Mouse (Mus musculus): ENCODE measurements around the gene Mgat5.

Mgat5 gene

GRCm38 (mm10) chr1:127338833-127339487 lies 134.1 kb downstream of the Mgat5 start:
- DNase-seq (ENCODE audit: low spot score): no peak

- no peak for DNase-seq (ENCODE audit: low spot score)
Observed at GRCm38 (mm10) chr1:127340296-127340695, 135.5 kb downstream of the Mgat5 start.

- no peak for DNase-seq (ENCODE audit: low spot score)
Observed at GRCm38 (mm10) chr1:127344913-127345312, 140.1 kb downstream of the Mgat5 start.

- DNase-seq (ENCODE audit: low spot score): no peak
Observed at GRCm38 (mm10) chr1:127346596-127347139, 141.9 kb downstream of the Mgat5 start.

GRCm38 (mm10) chr1:127347878-127348620 lies 143.2 kb downstream of the Mgat5 start:
- DNase-seq (ENCODE audit: low spot score): no peak

- DNase-seq (ENCODE audit: low spot score): peak; percentile 32
Observed at GRCm38 (mm10) chr1:127348642-127349341, 144.0 kb downstream of the Mgat5 start.

GRCm38 (mm10) chr1:127351380-127352057 lies 146.7 kb downstream of the Mgat5 start:
- no peak for DNase-seq (ENCODE audit: low spot score)

GRCm38 (mm10) chr1:127352131-127352793 lies 147.4 kb downstream of the Mgat5 start:
- no peak for DNase-seq (ENCODE audit: low spot score)

- peak; percentile 26 for DNase-seq (ENCODE audit: low spot score)
Observed at GRCm38 (mm10) chr1:127353408-127353807, 148.6 kb downstream of the Mgat5 start.

- no peak for DNase-seq (ENCODE audit: low spot score)
Observed at GRCm38 (mm10) chr1:127354152-127354551, 149.3 kb downstream of the Mgat5 start.

GRCm38 (mm10) chr1:127355034-127355433 lies 150.2 kb downstream of the Mgat5 start:
- DNase-seq (ENCODE audit: low spot score): no peak

GRCm38 (mm10) chr1:127363638-127364037 lies 158.8 kb downstream of the Mgat5 start:
- peak; percentile 41 for DNase-seq (ENCODE audit: low spot score)

GRCm38 (mm10) chr1:127365706-127366105 lies 160.9 kb downstream of the Mgat5 start:
- DNase-seq (ENCODE audit: low spot score): no peak

- no peak for DNase-seq (ENCODE audit: low spot score)
Observed at GRCm38 (mm10) chr1:127366111-127366510, 161.3 kb downstream of the Mgat5 start.

GRCm38 (mm10) chr1:127368513-127368912 lies 163.7 kb downstream of the Mgat5 start:
- no peak for DNase-seq (ENCODE audit: low spot score)

- no peak for DNase-seq (ENCODE audit: low spot score)
Observed at GRCm38 (mm10) chr1:127369538-127369937, 164.7 kb downstream of the Mgat5 start.

GRCm38 (mm10) chr1:127372096-127372495 lies 167.3 kb downstream of the Mgat5 start:
- no peak for DNase-seq (ENCODE audit: low spot score)

- no peak for DNase-seq (ENCODE audit: low spot score)
Observed at GRCm38 (mm10) chr1:127373559-127373958, 168.7 kb downstream of the Mgat5 start.

GRCm38 (mm10) chr1:127374157-127374556 lies 169.3 kb downstream of the Mgat5 start:
- DNase-seq (ENCODE audit: low spot score): no peak

GRCm38 (mm10) chr1:127380140-127380539 lies 175.3 kb downstream of the Mgat5 start:
- no peak for DNase-seq (ENCODE audit: low spot score)

- DNase-seq (ENCODE audit: low spot score): no peak
Observed at GRCm38 (mm10) chr1:127380749-127381501, 176.1 kb downstream of the Mgat5 start.

Measured in urinary bladder, postnatal 14 days (tissue).